Mouse (Mus musculus) heart, embryonic 11.5 days (tissue): ENCODE results near the gene Itprid2. TPM values are rescaled to one million over a fixed set of nuclear protein-coding genes. Genes with fewer than 3 reads are reported as not detected.

Experiments used
- ATAC-seq: fragments of 200-750 bp; cut with Nextera tagmentation; replicated peaks from 2 replicates; pipeline ENCODE4 v1.8.0; 2017; ENCODE audit warnings: moderate library complexity; ENCODE audit not compliant: insufficient number of reproducible peaks, low FRiP score, low TSS enrichment
- H3K27ac ChIP-seq: fragments of 300-500 bp; sonication (generic); 2 replicates; pipeline ENCODE4 v1.5.1; 2014; ENCODE audit warnings: mild to moderate bottlenecking, low read depth, low read length
- H3K27me3 ChIP-seq: fragments of 300-500 bp; sonication (generic); 2 replicates; pipeline ENCODE4 v1.6.1; 2014; ENCODE audit warnings: mild to moderate bottlenecking, low read length, mixed read lengths; ENCODE audit not compliant: control insufficient read depth, insufficient read depth
- H3K36me3 ChIP-seq: fragments of 300-500 bp; sonication (generic); 2 replicates; pipeline ENCODE4 v1.6.1; 2014; ENCODE audit warnings: mild to moderate bottlenecking, low read length, moderate library complexity, mixed read lengths; ENCODE audit not compliant: control insufficient read depth, insufficient read depth
- H3K4me1 ChIP-seq: fragments of 300-500 bp; sonication (generic); 2 replicates; pipeline ENCODE4 v1.6.1; 2014; ENCODE audit warnings: low read length; ENCODE audit not compliant: control insufficient read depth, insufficient read depth
- H3K4me2 ChIP-seq: fragments of 300-500 bp; sonication (generic); 2 replicates; pipeline ENCODE4 v1.6.1; 2014; ENCODE audit warnings: mild to moderate bottlenecking, moderate library complexity
- H3K4me3 ChIP-seq: fragments of 300-500 bp; sonication (generic); 2 replicates; pipeline ENCODE4 v1.5.1; 2014; ENCODE audit warnings: low read depth, low read length
- H3K9ac ChIP-seq: fragments of 300-500 bp; sonication (generic); 2 replicates; pipeline ENCODE4 v1.6.1; 2014; ENCODE audit warnings: mild to moderate bottlenecking, low read depth, low read length, moderate library complexity
- H3K9me3 ChIP-seq: fragments of 300-500 bp; sonication (generic); replicated peaks from 2 replicates; pipeline ENCODE4 v1.6.1; 2016; ENCODE audit warnings: low read length; ENCODE audit not compliant: control insufficient read depth
- WGBS: fragments of 180-500 bp; shearing (Covaris S2); extraction: QIAGEN DNeasy Blood & Tissue Kit; methylation state at CpG from one replicate; pipeline ENCODE4 v1.1.7; 2014; ENCODE audit not compliant: insufficient replicate concordance; 5-methylcytosine and 5-hydroxymethylcytosine counted together
- polyA plus RNA-seq: library from polyadenylated mRNA; unstranded; fragments of >200 nt; fragmentation: Nextera tagmentation; extraction: Ambion mirVana; gene quantifications from 2 replicates; pipeline ENCODE4 v1.2.1, GENCODE M21; 2014

Gene Itprid2
- polyA plus RNA-seq, 1 experiment from 2014 or later: 10.3 TPM

DNA sequence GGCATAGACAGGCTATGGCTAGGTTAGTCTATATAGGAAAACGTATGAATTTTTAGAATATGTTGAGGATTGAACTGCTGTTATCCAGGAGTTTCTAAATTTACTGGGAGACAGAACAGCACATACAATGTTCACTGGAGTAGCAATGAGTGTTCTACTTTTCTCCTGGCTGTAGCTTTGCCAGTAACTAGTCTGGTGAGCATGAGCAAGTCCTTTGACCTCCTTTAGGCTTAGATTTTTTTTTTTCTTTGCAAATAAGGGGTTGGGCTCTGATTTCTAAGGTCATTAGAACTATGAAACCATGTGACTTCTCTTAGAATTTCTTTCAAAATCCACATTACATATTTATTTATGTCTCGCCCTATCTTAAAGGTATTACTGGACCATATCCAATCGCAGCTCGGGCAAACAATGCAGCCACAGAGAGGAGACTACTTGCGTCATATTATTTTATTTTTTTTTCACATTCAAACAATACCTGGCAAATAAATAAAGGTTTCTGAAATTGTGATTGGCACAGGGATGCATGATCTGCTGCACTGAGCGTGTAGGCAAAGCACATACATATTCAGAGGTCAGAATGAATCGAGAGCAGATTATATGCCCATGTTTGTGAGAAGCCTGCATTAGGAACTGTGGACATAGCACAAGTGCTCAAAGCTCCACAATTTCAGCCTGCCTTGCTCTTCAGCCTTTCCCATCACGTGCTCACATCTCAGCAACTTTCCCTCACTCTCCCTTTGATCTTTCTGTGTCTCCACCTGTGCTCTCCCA, 26.7 kb upstream of the Itprid2 start:
- WGBS: 87% methylated on average over 8 of the region's 8 CpGs
- H3K4me1 ChIP-seq: no peaks in the 10 kb centered on the region
- no peaks in the 10 kb centered on the region for H3K27me3 ChIP-seq
- no peak overlapping the region for H3K4me3 ChIP-seq
- ATAC-seq: no peak
- H3K9ac ChIP-seq: no peak overlapping the region
- H3K36me3 ChIP-seq: no peaks in the 10 kb centered on the region
- no peaks in the 10 kb centered on the region for H3K9me3 ChIP-seq
- no peak overlapping the region for H3K27ac ChIP-seq
- H3K4me2 ChIP-seq: no peak overlapping the region

DNA sequence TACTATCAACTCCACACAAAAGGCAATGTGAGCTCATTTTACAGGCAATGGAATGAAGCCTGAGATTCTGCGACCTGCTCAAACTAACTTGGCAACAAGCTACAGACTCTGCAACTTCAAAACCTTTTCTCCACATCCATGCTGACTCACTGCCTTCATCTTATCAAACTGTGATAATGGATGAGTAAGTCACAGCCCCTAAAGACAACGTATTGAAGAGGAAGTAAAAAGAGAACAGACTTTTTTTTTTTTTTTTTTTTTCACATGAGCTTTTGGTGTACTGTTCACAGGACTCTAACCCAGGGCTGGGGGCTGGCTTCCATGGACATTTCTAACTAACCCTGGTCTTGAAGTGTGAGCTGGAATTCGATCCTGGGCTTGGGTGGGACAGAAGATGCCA, 24.3 kb upstream of the Itprid2 start:
- Histone ChIP-seq H3K9me3 (no peaks in the 10 kb centered on the region), H3K4me1 (no peaks in the 10 kb centered on the region), H3K27ac (no peak overlapping the region), H3K36me3 (no peaks in the 10 kb centered on the region), H3K4me3 (no peak overlapping the region), H3K4me2 (no peak overlapping the region), H3K27me3 (no peaks in the 10 kb centered on the region), H3K9ac (no peak overlapping the region)
- ATAC-seq: no peak
- WGBS: 32% methylated on average over 3 of the region's 3 CpGs

DNA sequence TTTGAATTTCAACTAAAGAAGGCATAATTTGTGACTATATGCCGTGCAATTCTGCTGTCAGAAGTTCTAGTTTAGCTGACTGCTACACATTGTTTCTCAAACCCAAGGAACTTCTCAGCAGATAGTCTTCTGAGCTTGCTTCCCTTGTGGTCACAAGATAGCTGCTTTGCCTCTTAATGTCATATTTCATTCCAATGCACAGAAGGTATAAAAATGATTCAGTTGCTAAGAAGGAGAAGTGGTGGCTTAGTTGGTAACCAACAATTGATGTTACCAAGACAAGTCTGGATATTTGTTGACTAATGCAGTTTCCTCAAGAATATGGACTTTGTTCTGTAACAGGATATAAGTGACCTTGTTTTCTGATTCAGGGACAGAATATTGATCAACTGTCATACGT, 17.0 kb upstream of the Itprid2 start:
- H3K4me3 ChIP-seq: no peak overlapping the region
- no peak for ATAC-seq
- no peaks in the 10 kb centered on the region for H3K4me1 ChIP-seq
- H3K36me3 ChIP-seq: no peaks in the 10 kb centered on the region
- no peaks in the 10 kb centered on the region for H3K27me3 ChIP-seq
- no peak overlapping the region for H3K4me2 ChIP-seq
- H3K9me3 ChIP-seq: no peaks in the 10 kb centered on the region
- H3K9ac ChIP-seq: no peak overlapping the region
- WGBS: 71% methylated on average over 2 of the region's 2 CpGs
- no peak overlapping the region for H3K27ac ChIP-seq

DNA sequence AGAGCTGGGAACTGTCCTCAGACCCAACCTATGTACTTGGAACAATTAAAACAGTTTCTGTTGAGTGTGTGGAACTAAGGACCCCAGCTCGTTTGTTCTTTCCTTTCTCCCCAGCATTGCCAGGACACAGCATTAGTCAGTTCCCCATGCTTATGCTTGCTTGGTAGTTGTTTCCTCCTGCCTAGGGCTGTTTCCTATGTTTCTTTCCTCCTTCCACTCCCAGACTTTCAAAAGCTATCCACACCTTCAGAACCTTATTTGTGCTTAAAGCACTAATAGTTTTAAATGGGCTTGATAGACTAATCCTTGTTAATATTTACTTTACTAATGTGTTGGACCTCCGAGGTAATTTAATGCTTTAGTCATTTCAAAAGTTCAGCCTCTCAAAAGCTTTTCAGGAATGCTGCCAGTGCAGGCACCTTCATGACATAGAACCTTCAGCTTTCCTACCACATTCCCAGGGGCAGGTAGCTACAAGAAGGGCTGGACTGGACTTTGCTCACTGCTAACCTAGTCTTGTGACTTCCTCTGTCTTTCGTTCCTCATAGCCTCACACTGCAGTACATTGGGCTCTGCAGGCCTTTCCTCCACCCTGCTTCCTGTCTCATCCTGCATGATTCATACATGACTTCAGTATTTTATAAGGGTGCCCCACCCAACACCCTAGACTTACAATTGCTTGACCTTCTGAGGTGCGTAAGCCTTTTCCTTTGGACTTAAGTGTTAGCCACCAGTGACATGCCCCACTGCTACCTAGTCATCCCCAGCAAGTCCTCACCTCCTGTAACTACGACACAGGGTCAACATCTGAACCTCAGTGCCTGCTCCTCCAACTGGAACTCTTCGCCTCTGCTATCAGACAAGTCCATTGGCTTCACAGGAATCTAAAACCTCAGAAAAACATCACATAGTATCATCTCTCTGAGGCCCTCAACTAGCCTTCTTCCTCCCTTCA, 16.3 kb upstream of the Itprid2 start:
- no peak for ATAC-seq
- no peak overlapping the region for H3K4me3 ChIP-seq
- no peak overlapping the region for H3K27ac ChIP-seq
- no peak overlapping the region for H3K9ac ChIP-seq
- no peaks in the 10 kb centered on the region for H3K9me3 ChIP-seq
- H3K4me2 ChIP-seq: no peak overlapping the region
- H3K27me3 ChIP-seq: no peaks in the 10 kb centered on the region
- 72% methylated on average over 6 of the region's 6 CpGs for WGBS
- H3K4me1 ChIP-seq: no peaks in the 10 kb centered on the region
- no peaks in the 10 kb centered on the region for H3K36me3 ChIP-seq

DNA sequence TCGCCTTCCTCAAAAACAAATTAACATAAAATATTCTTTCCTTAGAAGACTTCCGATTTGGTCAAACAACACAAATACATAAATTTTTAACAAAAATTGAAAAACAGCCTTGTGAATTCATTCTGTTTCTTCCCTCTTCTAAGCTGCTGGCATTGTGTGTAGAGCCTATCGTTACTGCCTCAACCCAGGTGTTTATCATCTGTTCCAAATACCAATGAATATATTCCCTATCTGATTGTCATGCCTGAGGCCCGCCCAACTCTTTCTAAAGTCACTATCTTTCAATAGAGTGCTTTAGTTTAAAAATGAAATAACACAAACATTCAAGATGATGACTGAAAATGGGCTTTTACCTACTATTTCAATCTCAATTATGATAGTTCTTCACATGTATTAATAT, 11.9 kb upstream of the Itprid2 start:
- ATAC-seq: no peak
- no peak overlapping the region for H3K9ac ChIP-seq
- H3K27me3 ChIP-seq: no peaks in the 10 kb centered on the region
- no peak overlapping the region for H3K4me3 ChIP-seq
- WGBS: 84% methylated on average over 4 of the region's 4 CpGs
- no peak overlapping the region for H3K27ac ChIP-seq
- no peaks in the 10 kb centered on the region for H3K9me3 ChIP-seq
- no peaks in the 10 kb centered on the region for H3K4me1 ChIP-seq
- H3K4me2 ChIP-seq: no peak overlapping the region
- no peaks in the 10 kb centered on the region for H3K36me3 ChIP-seq

DNA sequence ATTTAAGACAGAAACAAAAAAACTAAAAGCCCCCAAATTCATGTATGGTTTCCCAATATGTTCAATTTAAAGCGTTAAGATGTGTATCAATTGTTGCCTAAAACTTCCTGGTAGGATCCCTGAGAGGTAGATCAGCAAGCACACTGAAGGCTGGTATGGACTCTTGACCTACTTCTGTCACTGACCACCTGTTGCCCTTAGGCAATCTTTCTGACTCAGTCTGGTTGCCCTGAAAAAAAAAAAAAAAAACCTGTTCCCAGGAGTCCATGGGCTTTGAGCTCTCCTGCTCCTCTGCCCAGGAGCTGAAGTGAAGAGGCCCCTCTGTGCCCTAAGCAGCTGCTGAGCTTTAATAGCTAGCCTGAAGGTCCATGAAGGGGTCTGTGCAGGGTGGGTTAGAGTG, 7.5 kb upstream of the Itprid2 start:
- no peaks in the 10 kb centered on the region for H3K27me3 ChIP-seq
- no peak overlapping the region for H3K27ac ChIP-seq
- no peak overlapping the region for H3K4me2 ChIP-seq
- no peak for ATAC-seq
- no peak overlapping the region for H3K4me3 ChIP-seq
- H3K9me3 ChIP-seq: no peaks in the 10 kb centered on the region
- H3K4me1 ChIP-seq: no peaks in the 10 kb centered on the region
- H3K36me3 ChIP-seq: no peaks in the 10 kb centered on the region
- 76% methylated on average over 1 of the region's 1 CpGs for WGBS
- H3K9ac ChIP-seq: no peak overlapping the region

DNA sequence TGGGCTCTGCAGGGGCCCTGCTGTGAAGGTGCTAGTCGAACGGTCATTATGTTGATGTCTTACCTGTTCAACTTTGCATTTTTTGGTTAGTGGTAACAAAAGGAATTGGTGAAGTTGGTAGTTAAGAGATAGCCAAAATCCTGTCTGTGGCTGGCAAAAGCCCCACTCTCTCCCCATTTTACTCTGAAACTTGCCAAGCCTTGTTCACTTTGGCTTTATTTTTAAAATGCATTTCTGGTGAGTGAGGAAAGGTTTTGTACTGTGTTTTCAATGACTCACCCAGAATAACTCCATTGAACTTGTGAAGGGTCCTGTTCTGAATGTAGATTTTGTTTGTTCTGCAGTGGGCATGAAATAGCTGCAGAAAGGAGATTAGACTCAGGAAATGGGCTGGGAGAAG, 4.9 kb upstream of the Itprid2 start:
- no peaks in the 10 kb centered on the region for H3K27me3 ChIP-seq
- H3K36me3 ChIP-seq: no peaks in the 10 kb centered on the region
- no peak overlapping the region for H3K9ac ChIP-seq
- H3K4me3 ChIP-seq: no peak overlapping the region
- H3K9me3 ChIP-seq: no peaks in the 10 kb centered on the region
- ATAC-seq: no peak
- H3K4me1 ChIP-seq: no peaks in the 10 kb centered on the region
- H3K27ac ChIP-seq: no peak overlapping the region
- H3K4me2 ChIP-seq: no peak overlapping the region
- 58% methylated on average over 2 of the region's 2 CpGs for WGBS

DNA sequence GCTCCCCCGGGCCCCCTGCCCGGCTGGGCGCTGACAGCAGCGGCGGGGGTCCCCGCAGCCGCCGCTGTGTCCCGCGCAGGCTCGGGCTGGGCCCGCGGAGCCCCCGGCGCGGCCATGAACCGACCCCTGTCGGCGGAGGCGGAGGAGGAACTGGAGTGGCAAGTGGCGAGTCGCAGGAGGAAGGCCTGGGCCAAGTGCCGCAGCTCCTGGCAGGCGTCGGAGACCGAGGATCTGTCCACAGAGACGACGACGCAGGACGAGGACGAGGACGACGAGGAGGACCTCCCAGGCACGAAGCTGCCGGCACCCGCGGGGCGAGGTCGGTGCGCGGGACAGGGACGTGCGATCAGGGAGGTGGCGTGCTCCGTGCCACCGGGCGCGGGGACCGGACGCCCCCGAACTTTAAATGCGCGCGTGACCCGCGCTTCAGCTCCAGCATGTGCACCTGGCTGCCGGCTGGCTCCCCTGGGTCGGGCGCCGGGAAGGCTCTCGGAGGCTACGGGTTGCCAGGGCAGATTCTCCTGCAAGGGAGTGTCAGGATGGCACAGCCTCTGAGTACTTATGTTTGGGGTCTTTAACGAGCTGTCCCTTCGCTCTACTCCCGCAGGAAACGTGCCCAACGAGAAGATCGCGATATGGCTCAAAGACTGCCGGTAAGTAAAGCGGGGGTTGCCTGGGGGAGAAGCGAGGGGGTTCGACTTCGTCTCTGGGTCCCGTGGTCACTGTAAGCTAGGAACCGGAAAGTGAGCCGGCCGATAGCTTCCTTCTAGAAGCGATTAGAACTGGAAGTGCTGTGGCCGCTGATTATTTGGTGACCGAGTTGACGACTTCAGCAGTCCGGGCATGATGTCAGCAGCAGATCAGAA, 507 bp downstream of the Itprid2 start:
- Histone ChIP-seq H3K4me1 (peaks cover 18% of the 10 kb centered on the region; the same call in 1 of the 2 replicates), H3K4me2 (peak overlapping the region; percentile 68), H3K9me3 (no peaks in the 10 kb centered on the region), H3K9ac (peak overlapping the region; percentile 83), H3K27me3 (no peaks in the 10 kb centered on the region), H3K27ac (peak overlapping the region; percentile 80), H3K4me3 (peak overlapping the region; percentile 86), H3K36me3 (no peaks in the 10 kb centered on the region)
- WGBS: under 1% methylated on average over 82 of the region's 83 CpGs
- peak; percentile 76 for ATAC-seq
